ENCODE assay signal across 22 mouse cellular contexts in genomic region chr5:66036440-66037054, GRCm38 (mm10). TPM values are rescaled to one million over a fixed set of nuclear protein-coding genes. Genes with fewer than 3 reads are reported as not detected.
A peak's percentile ranks its signal among the peaks of the same experiment; 100 is the strongest.
DNase-seq lines count a peak whose midpoint lies in the region; ATAC-seq and TF ChIP-seq lines count a peak whose summit lies in the region.
"Had no signal": no experiment of that assay in that cellular context is flagged by ENCODE, and none has a peak within 500 bp of the region (broad histone marks: within the 10 kb centered on the region; RNA-seq: fewer than 3 reads in every experiment).

No protein-coding gene starts in this region.

- H3K9me3 ChIP-seq in forebrain, embryonic 13.5 days (replicated peaks): no peaks in the 10 kb centered on the region
- H3K9me3 ChIP-seq in forebrain, embryonic 11.5 days (ENCODE audit: control insufficient read depth, low read length): no peaks in the 10 kb centered on the region
- no peaks in the 10 kb centered on the region for H3K9me3 ChIP-seq in kidney, embryonic 16.5 days (ENCODE audit: low read length)
- no peaks in the 10 kb centered on the region for H3K9me3 ChIP-seq in midbrain, embryonic 15.5 days
- H3K9me3 ChIP-seq: heart, embryonic 12.5 days; liver, embryonic 12.5 days had no signal

- H3K4me2 ChIP-seq in forebrain, embryonic 13.5 days: no peak overlapping the region
- H3K4me2 ChIP-seq in forebrain, embryonic 11.5 days (ENCODE audit: low read depth, low read length, severe bottlenecking): no peak overlapping the region
- H3K4me2 ChIP-seq in kidney, embryonic 16.5 days (replicated peaks; ENCODE audit: low read depth, low read length): no peak overlapping the region
- no peak overlapping the region for H3K4me2 ChIP-seq in midbrain, embryonic 15.5 days
- H3K4me2 ChIP-seq: heart, embryonic 12.5 days; liver, embryonic 12.5 days had no signal

- no peaks in the 10 kb centered on the region for H3K36me3 ChIP-seq in forebrain, embryonic 13.5 days (ENCODE audit: poor library complexity, severe bottlenecking)
- H3K36me3 ChIP-seq in forebrain, embryonic 11.5 days (ENCODE audit: control insufficient read depth, insufficient read depth, low read length): no peaks in the 10 kb centered on the region
- no peaks in the 10 kb centered on the region; the same call in 1 of the 2 replicates for H3K36me3 ChIP-seq in kidney, embryonic 16.5 days (ENCODE audit: insufficient read depth, low read length)
- H3K36me3 ChIP-seq in midbrain, embryonic 15.5 days (replicated peaks): no peaks in the 10 kb centered on the region
- H3K36me3 ChIP-seq: heart, embryonic 12.5 days; liver, embryonic 12.5 days had no signal

- 31% methylated on average over 7 of the region's 7 CpGs for WGBS in forebrain, embryonic 13.5 days
- WGBS in forebrain, embryonic 11.5 days: 47% methylated on average over 7 of the region's 7 CpGs
- 59% methylated on average over 7 of the region's 7 CpGs for WGBS in kidney, embryonic 16.5 days
- WGBS in midbrain, embryonic 15.5 days: 35% methylated on average over 7 of the region's 7 CpGs

- ATAC-seq in forebrain, embryonic 13.5 days: 0 out of 2 replicates have a peak, but pooled peaks have one; percentile 41
- no peak for ATAC-seq in forebrain, embryonic 11.5 days (replicated peaks; ENCODE audit: low FRiP score)
- ATAC-seq in kidney, embryonic 16.5 days (ENCODE audit: low FRiP score, low TSS enrichment): no peak
- ATAC-seq in midbrain, embryonic 15.5 days (replicated peaks): 0 out of 2 replicates have a peak, but pooled peaks have one; percentile 39
- ATAC-seq in inflammation-experienced regulatory T-cells, adult 6 months: no peak
- ATAC-seq: liver, embryonic 12.5 days had no signal

- H3K4me1 ChIP-seq in forebrain, embryonic 13.5 days: peaks cover 10% of the 10 kb centered on the region
- H3K4me1 ChIP-seq in forebrain, embryonic 11.5 days (replicated peaks; ENCODE audit: control insufficient read depth, insufficient read depth, low read length): no peaks in the 10 kb centered on the region
- H3K4me1 ChIP-seq in kidney, embryonic 16.5 days (ENCODE audit: insufficient read depth, low read length): peaks cover 32% of the 10 kb centered on the region
- H3K4me1 ChIP-seq in midbrain, embryonic 15.5 days: peaks cover 5% of the 10 kb centered on the region; the same call in 1 of the 2 replicates

- DNase-seq in forebrain, embryonic 11.5 days (ENCODE audit: low spot score): no peak
- DNase-seq in kidney, postnatal 10 days: no peak
- DNase-seq in brain, embryonic 14.5 days (ENCODE audit: low read depth): peak; percentile 75
- DNase-seq: adrenal gland, adult 8-10 months; cerebellum, adult 11-12 months; gastrocnemius, postnatal 36 days; heart, postnatal 36 days; kidney, postnatal 25 days; layer of hippocampus, adult 9-11 months; lung, postnatal 14 days; right cerebral cortex, adult 18-20 months; spleen, adult 18-20 months; thymus, postnatal 25 days had no signal

- no peak overlapping the region for H3K27ac ChIP-seq in forebrain, embryonic 13.5 days
- no peak overlapping the region for H3K27ac ChIP-seq in forebrain, embryonic 11.5 days (ENCODE audit: low read depth, low read length)
- H3K27ac ChIP-seq in kidney, embryonic 16.5 days (ENCODE audit: low read length): no peak overlapping the region; the same call in 1 of the 2 replicates
- H3K27ac ChIP-seq in midbrain, embryonic 15.5 days: peak overlapping the region; percentile 29; the same call in 1 of the 2 replicates
- H3K27ac ChIP-seq: liver, embryonic 12.5 days had no signal

- no peak overlapping the region for H3K9ac ChIP-seq in forebrain, embryonic 13.5 days
- no peak overlapping the region for H3K9ac ChIP-seq in forebrain, embryonic 11.5 days (ENCODE audit: low read length)
- peak overlapping the region; percentile 12; the same call in 1 of the 2 replicates for H3K9ac ChIP-seq in kidney, embryonic 16.5 days (replicated peaks; ENCODE audit: low read length)
- H3K9ac ChIP-seq in midbrain, embryonic 15.5 days: no peak overlapping the region
- H3K9ac ChIP-seq: heart, embryonic 12.5 days; liver, embryonic 12.5 days had no signal

- 0 out of 2 replicates have a peak, but pooled peaks cover 3% of the 10 kb centered on the region for H3K27me3 ChIP-seq in forebrain, embryonic 13.5 days
- no peaks in the 10 kb centered on the region for H3K27me3 ChIP-seq in forebrain, embryonic 11.5 days (ENCODE audit: control insufficient read depth, insufficient read depth, low read length)
- no peaks in the 10 kb centered on the region for H3K27me3 ChIP-seq in kidney, embryonic 16.5 days (ENCODE audit: insufficient read depth, low read length)
- H3K27me3 ChIP-seq in midbrain, embryonic 15.5 days (replicated peaks): no peaks in the 10 kb centered on the region
- H3K27me3 ChIP-seq: CH12.LX; heart, embryonic 12.5 days had no signal

- no peak for TF ChIP-seq POLR2A in brain, embryonic 14.5 days (IDR thresholded peaks at IDR 0.05; ENCODE audit: borderline replicate concordance, extremely low read depth, insufficient read depth, insufficient read length, poor library complexity, severe bottlenecking)

- H3K4me3 ChIP-seq in forebrain, embryonic 13.5 days: no peak overlapping the region
- no peak overlapping the region for H3K4me3 ChIP-seq in forebrain, embryonic 11.5 days (ENCODE audit: low read depth, low read length)
- no peak overlapping the region for H3K4me3 ChIP-seq in kidney, embryonic 16.5 days (ENCODE audit: low read length)
- H3K4me3 ChIP-seq in midbrain, embryonic 15.5 days: no peak overlapping the region
- H3K4me3 ChIP-seq: heart, embryonic 12.5 days; liver, embryonic 12.5 days had no signal

- TF ChIP-seq CTCF in brain, embryonic 14.5 days (IDR thresholded peaks at IDR 0.05; ENCODE audit: borderline replicate concordance, extremely low read depth, insufficient read depth, insufficient read length): no peak

RNA-seq across cellular contexts. Expression of gene 9130230L23Rik, which starts 32.5 kb away (rescaled TPM):
- polyA plus RNA-seq in forebrain, embryonic 13.5 days (2015; fragmentation: Nextera tagmentation; extraction: Ambion mirVana): not detected in 2 replicates
- polyA plus RNA-seq in forebrain, embryonic 11.5 days (2014; fragmentation: Nextera tagmentation; extraction: Ambion mirVana): 0.21 and 0.32 TPM in 2 replicates
- polyA plus RNA-seq in kidney, embryonic 16.5 days (2015; fragmentation: Nextera tagmentation; extraction: Ambion mirVana): 0.56 and 1.2 TPM in 2 replicates
- polyA plus RNA-seq in brain, embryonic 14.5 days (2012; rRNA removed): 0.10 TPM in 1 of 2 replicates, not detected in the other
- 0.18 TPM in 1 of 2 replicates, not detected in the other for polyA plus RNA-seq in midbrain, embryonic 15.5 days (2015; fragmentation: Nextera tagmentation; extraction: Ambion mirVana)
- polyA plus RNA-seq in inflammation-experienced regulatory T-cells, adult 6 months (2017; shearing (Covaris generic)): under 1 TPM in 2 of 3 experiments, not detected in 1; 0.88 to 0.96 TPM
- polyA plus RNA-seq: embryonic facial prominence, embryonic 11.5 days; limb, embryonic 11.5 days had no signal

Comparison
In these comparisons a context has a peak if more than half of its experiments do, and no peak if none do; other contexts are left out.
1. ATAC-seq: peak in forebrain, embryonic 13.5 days (single experiment) and midbrain, embryonic 15.5 days (single experiment); none in forebrain, embryonic 11.5 days (single experiment), kidney, embryonic 16.5 days (single experiment) and inflammation-experienced regulatory T-cells, adult 6 months (single experiment).